Mouse (Mus musculus): ENCODE data around the gene Notch4.

GRCm38 (mm10) chr17:34557411-34557810, 6.7 kb upstream of the Notch4 start:
- TF ChIP-seq POLR2A (IDR thresholded peaks at IDR 0.05; ENCODE audit: borderline replicate concordance, extremely low read depth, insufficient read depth, insufficient read length, poor library complexity, severe bottlenecking), result no peak
- TF ChIP-seq CTCF (IDR thresholded peaks at IDR 0.05; ENCODE audit: borderline replicate concordance, extremely low read depth, insufficient read depth, insufficient read length), result no peak

Measured in brain, embryonic 14.5 days (tissue).